Mouse (Mus musculus) testis, adult 2 months (tissue): ENCODE measurements around the gene Tspan18. TPM values are rescaled to one million over a fixed set of nuclear protein-coding genes. Genes with fewer than 3 reads are reported as not detected.
A peak's percentile ranks its signal among the peaks of the same experiment; 100 is the strongest.

Source experiments
- H3K27ac ChIP-seq: fragments of 200-500 bp; 2 replicates; pipeline ENCODE4 v1.5.1; 2012; ENCODE audit warnings: low read depth, low read length; ENCODE audit not compliant: control insufficient read depth, insufficient read depth
- H3K27me3 ChIP-seq: fragments of 200-500 bp; 2 replicates; pipeline ENCODE4 v1.6.1; 2012; ENCODE audit warnings: mild to moderate bottlenecking, low read length, moderate library complexity; ENCODE audit not compliant: control insufficient read depth, insufficient read depth
- H3K36me3 ChIP-seq: fragments of 200-500 bp; 2 replicates; pipeline ENCODE4 v1.6.1; 2012; ENCODE audit warnings: mild to moderate bottlenecking, low read length; ENCODE audit not compliant: control insufficient read depth, insufficient read depth
- H3K4me1 ChIP-seq: fragments of 200-500 bp; 2 replicates; pipeline ENCODE4 v1.6.1; 2012; ENCODE audit warnings: low read length; ENCODE audit not compliant: control insufficient read depth, insufficient read depth
- H3K4me3 ChIP-seq: fragments of 200-500 bp; 2 replicates; pipeline ENCODE4 v1.5.1; 2012; ENCODE audit warnings: low read depth, mild to moderate bottlenecking, low read length, moderate library complexity, mixed read lengths; ENCODE audit not compliant: control insufficient read depth
- CTCF ChIP-seq: fragments of 200-500 bp; IDR thresholded peaks from 2 replicates; pipeline ENCODE4 v1.5.1; 2012; ENCODE audit warnings: low read depth, mild to moderate bottlenecking, inconsistent platforms, low read length, moderate library complexity; ENCODE audit not compliant: control insufficient read depth, insufficient read depth, insufficient replicate concordance
- POLR2A ChIP-seq: fragments of 200-500 bp; IDR thresholded peaks from 2 replicates; pipeline ENCODE4 v1.6.1; 2012; ENCODE audit warnings: low read depth, mild to moderate bottlenecking, inconsistent platforms, low read length, moderate library complexity; ENCODE audit not compliant: control insufficient read depth
- polyA plus RNA-seq: library from polyadenylated mRNA; depleted of rRNA; stranded (reverse); fragments of >200 nt; gene quantifications from 2 replicates; pipeline ENCODE4 v1.2.3, GENCODE M21; 2012

The Tspan18 gene
- polyA plus RNA-seq, 1 experiment = 15.8 TPM

DNA sequence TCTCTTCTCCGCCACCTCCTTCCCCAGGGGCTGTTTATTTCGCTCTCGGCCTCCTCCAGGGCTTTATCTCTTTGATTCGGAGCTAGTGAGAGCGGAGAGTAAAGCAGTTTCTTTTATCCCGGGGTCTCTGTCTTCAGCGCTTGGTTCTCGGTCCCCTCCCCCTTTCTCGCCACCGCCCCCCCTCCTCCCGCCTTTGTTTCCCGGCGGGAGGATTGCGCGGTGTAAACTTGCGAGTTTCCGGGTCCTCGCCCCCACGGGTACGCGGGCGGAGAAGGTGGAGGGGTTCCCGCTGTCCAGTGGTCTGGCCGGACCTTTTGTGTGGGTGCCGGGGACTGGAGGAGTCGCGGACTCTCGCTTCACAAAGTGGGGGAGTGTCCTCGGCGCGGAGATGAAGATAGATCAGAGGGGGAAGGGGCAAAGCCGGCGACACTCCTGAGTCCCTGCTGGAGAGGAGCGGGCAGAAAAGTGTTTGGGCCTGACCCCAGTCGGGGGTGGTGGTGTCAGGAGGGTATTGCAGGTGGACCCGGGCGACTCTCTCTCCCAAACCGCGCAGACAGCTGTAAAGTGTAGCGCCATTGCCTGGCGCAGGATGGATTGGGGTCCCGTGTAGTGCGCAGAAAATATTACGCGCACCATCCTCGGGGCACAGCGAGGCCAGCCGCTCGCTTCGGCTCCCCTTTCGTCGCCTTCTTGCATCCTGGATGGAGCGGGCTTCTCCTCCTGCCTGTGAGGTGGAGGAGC, 146.1 kb downstream of the Tspan18 start:
- Histone ChIP-seq H3K27ac (peak overlapping the region; percentile 54), H3K27me3 (no peaks in the 10 kb centered on the region), H3K4me3 (peak overlapping the region; percentile 86), H3K36me3 (no peaks in the 10 kb centered on the region), H3K4me1 (peaks cover 36% of the 10 kb centered on the region)
- no peak for TF ChIP-seq CTCF
- no peak for TF ChIP-seq POLR2A

DNA sequence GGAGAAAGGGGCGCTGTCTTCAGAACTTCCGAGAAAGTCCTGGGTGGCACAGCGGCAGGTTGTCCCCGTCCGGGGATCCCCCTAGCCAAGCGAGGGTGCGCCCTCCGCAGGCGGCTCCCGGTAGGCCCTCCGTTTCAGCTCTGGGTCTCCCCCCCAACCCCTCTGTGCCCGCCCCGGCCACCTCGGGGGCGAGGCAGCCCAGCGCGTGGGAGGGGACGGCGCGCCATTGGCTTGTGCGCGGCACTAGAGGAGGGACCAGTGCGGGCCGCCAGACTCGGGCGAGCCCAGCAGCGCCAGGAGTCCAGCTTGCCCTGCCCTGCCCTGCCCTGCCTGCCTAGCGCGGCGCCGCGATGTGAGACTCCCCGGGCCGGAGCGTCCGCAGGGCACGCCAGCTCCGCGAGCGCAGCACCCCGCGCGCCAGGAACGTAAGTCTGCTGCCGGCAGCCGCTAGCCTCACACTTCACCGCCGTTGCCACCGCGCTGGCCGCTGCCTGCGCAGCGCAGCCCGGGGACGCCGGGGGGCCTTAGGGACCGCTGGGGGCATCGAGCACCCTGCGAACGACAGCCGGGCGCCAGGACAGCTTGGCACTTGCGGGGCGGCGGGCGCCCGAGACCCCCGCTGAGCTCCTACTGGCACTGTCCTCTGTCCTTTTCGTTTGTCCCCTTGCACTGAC, 146.8 kb downstream of the Tspan18 start, which contains the start of gene Trp53i11:
Gene Trp53i11 (plus strand): TSS at position 226 of the 674 bp plus-strand sequence.
- H3K27me3 ChIP-seq = no peaks in the 10 kb centered on the region
- TF ChIP-seq POLR2A = peak; percentile 52; the same call in 1 of the 2 replicates
- 0 out of 2 replicates have a peak, but pooled peaks have one; percentile 22 for TF ChIP-seq CTCF
- H3K27ac ChIP-seq = peak within 1 kb of the TSS; percentile 54
- H3K4me1 ChIP-seq = peaks cover 31% of the 10 kb centered on the region
- peak within 1 kb of the TSS; percentile 86 for H3K4me3 ChIP-seq
- H3K36me3 ChIP-seq = no peaks in the 10 kb centered on the region

DNA sequence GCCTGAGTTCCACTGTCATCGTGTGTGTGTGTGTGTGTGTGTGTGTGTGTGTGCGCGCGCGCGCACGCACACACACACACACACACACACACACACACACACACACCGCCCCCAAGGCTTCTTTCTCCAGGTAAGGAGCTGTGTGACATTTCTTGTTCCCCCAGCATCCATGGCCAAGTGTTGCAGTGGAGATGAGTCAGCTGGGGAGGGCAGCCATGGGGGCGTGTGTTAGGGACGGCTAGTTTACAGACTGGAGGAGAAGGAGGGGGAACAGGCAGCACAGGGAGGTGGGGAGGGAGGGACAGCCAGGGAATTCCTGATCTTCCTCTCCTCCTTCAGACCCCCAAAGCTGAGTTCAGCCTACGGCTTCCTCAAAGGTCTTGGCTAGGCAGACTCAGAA, 151.4 kb downstream of the Tspan18 start:
- H3K36me3 ChIP-seq = no peaks in the 10 kb centered on the region
- H3K4me1 ChIP-seq = peaks cover 5% of the 10 kb centered on the region
- no peak for TF ChIP-seq CTCF
- no peak for TF ChIP-seq POLR2A
- H3K27ac ChIP-seq = no peak overlapping the region
- no peak overlapping the region for H3K4me3 ChIP-seq
- H3K27me3 ChIP-seq = no peaks in the 10 kb centered on the region

DNA sequence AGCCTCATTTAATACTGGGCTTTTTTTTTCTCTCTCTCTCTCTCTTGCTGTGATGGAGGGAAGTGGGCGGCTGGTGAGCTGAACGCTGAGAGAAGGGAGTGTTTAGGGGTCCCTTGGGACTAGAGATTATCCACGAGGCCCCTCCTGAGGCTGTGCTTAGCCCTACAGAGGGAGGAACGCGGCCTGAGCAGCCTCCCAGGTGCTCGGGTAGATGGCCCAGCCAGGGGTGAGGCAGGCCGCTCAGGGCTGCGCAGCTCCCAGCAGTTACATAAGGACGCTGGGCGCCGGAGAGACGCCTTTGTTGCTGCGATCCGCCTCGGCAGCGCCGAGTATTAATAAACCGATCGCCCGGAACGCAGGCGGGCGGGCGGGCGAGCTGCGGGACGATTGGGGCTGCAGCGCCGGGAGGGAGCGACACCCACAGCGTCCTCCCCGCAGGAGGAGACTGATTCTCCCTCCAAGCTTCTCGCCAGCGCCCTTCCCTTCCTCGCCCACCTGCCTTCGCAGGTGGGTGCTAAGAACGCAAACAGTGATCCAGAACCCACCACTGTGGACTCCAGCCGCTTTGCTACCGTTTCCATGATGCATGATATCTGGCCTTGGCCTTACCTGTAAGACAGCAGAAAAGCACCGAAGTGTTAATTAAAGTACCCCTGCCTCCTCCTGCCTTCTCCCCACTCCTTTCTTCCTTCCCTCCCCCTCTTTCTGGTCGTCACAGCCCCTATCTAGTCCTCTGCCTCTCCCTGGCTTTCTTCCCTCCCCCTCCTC, 154.0 kb downstream of the Tspan18 start:
- H3K4me3 ChIP-seq = peak overlapping the region; percentile 17
- TF ChIP-seq POLR2A (no peak), CTCF (no peak)
- H3K36me3 ChIP-seq = no peaks in the 10 kb centered on the region
- H3K27me3 ChIP-seq = no peaks in the 10 kb centered on the region
- peaks cover 7% of the 10 kb centered on the region for H3K4me1 ChIP-seq
- H3K27ac ChIP-seq = no peak overlapping the region

DNA sequence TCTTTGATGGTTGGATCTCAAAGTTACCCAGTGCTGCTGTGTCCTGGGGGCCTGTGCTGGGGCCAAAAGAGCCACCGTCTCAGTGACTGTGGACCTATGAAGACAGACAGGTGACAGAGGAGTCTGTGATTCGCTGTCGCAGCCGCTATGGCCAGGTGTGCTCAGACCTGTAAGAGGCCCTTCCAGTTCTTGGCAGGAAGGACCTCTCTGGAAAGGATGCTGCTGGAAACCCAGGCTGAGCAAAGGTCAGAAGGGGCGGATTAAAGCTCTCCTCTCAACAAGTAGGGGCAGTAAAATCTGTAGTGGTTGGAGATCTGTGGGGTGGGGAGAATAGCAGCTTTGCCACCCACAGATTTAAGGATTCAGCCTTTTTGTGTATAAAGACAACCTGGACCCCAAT, 154.7 kb downstream of the Tspan18 start:
- H3K27me3 ChIP-seq = no peaks in the 10 kb centered on the region
- no peaks in the 10 kb centered on the region for H3K36me3 ChIP-seq
- TF ChIP-seq POLR2A = no peak
- no peak for TF ChIP-seq CTCF
- H3K4me3 ChIP-seq = no peak overlapping the region
- H3K4me1 ChIP-seq = peaks cover 7% of the 10 kb centered on the region
- no peak overlapping the region for H3K27ac ChIP-seq

DNA sequence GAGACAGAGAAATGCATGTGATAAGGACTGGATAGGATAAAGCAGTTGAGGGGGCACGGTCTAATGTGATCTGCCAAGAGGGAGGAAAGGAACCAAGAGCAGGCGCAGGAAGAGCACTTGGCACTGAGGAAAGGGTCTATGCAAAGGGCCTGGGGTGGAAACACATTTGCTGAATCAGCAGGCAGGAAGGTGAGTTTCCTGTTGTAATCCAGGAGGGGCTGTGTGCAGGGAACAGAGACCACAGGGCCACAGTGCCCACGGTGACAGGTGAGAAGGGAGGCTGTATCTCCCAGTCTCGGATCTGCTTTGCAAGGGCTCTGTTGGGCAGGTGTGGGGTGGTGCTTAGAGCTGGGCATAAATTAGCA, 156.0 kb downstream of the Tspan18 start:
- Histone ChIP-seq H3K27ac (no peak overlapping the region), H3K36me3 (no peaks in the 10 kb centered on the region), H3K4me1 (peaks cover 7% of the 10 kb centered on the region), H3K27me3 (no peaks in the 10 kb centered on the region), H3K4me3 (no peak overlapping the region)
- no peak for TF ChIP-seq CTCF
- no peak for TF ChIP-seq POLR2A
